Mouse (Mus musculus) adrenal gland, postnatal 10 days (tissue): ENCODE measurements around the gene Rlbp1. TPM values are rescaled to one million over a fixed set of nuclear protein-coding genes. Genes with fewer than 3 reads are reported as not detected.

Experiments
- DNase-seq: peaks from one replicate; pipeline ENCODE4 v3.0.0; 2021; ENCODE audit warnings: mixed read lengths
- total RNA-seq, 2 experiments: library from RNA; stranded (reverse); gene quantifications; 2 replicates each; pipeline ENCODE4 v1.2.3; 2021

The Rlbp1 gene
- total RNA-seq, 2 experiments from 2014 or later = not detected

DNA sequence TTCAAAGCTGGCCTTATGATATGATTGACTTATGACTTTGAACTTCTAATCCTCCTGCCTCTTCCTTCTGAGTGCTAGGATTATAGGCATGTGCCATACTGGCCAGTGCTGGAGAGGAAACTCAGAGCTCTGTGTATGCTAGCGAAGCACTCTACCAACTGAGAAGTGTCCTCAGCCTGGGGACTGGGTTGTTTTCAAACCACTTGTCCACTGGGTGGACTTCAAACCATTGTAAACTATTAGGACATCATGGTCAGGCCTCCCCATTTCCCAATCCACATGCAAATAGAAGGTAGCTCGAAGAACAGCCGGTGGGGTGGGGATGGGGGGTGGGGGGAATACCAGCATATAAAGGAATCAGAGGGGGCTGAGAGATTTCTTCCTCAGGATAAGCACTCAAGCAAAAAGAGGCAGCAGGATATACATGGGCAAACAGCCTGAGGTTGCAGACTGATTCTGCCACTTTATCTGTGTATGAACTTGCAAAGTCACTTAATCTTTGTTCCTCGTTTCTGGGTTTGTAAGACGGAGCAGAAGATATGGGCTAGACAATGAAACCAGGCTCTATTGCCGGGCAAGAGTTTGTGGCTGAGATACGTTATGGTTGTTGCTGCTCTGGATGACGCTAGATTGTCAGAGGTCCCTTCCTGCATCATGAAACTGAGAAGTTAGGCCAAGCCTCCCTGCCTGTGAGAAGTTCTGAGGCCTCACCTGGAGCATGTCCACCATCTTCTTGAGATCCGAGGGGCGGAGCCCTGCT, 10.2 kb downstream of the Rlbp1 start:
- DNase-seq = no peak

DNA sequence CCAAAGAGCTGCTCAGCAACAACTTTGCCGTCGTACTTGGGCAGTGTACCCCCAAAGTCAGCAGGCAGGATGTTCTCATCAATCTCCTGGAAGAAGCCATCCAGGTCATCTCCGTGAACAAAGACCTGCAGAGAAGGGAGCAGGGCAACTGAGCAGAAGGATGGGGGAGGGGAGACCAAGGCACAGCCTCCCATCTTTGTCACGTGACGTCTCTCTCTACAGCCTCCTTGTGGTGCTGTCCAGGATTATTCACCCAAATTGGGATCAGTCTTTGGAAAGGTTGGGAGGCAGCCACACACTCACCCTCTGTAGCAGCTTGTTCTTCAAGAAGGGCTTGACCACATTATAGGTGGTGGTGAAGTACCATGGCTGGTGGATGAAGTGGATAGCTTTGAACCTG, 11.3 kb downstream of the Rlbp1 start:
- DNase-seq = no peak

DNA sequence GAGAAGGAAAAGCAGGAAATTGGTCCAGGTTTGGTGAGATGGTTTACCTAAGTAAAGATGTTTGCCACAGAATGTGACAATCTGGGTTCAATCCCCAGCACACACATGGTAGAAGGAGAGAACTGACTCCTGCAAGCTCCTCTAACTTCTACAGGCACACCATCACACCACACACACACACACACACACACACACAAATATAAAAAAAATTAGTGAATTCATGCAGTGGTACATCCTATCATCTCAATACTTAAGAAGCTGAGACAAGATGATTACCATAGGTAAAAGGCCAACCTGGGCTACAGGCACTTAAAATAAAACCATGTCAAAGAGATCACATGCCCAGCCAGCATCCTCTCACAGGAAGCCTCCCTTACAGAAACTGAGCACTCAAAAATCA, 12.8 kb downstream of the Rlbp1 start:
- no peak for DNase-seq

DNA sequence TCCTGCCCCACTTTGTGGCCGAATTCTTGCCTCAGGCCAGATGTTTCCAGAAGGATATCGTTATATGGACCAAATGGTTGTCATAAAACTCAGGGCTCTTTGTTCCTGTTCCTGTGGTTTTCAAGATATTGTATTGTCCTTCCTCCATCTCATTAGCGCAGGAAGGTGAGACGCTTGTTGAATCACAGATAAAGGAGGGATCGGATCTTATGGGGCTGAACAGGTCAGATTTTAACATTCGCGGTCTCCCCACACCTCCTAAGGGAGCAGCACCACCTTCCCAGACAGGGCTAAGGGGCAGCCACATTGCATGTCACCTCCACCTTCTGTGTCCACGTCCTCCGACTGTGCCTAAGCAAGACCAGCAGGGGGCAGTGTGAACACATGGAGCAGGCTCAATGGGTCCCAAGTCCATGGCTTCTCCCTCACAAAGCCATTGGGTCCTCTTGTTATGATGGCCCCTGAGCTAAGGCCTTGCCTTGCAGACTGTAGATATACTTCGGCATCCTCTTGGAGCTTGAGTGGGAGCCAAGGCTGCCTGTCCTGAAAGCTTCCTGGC, 15.4 kb downstream of the Rlbp1 start:
- peak; percentile 88 for DNase-seq

DNA sequence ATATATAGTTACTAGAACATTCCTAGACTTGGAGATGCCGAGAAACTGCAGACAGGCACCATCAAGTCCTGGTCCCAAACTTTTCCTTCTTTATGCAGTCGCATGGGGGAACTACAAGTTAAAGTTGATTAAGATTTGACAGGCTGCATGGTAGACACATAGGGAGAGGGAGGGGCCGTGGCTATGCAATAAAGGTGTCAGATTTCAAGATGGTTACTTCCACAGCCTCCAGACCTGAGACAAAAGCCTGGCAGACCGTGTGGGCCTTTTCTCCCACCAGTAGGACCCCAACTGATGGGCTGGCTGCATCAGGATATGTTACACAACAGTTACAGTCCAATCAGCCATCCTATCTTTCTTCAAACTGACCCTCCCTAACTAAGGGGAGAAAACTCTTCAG, 17.4 kb downstream of the Rlbp1 start:
- DNase-seq = no peak

DNA sequence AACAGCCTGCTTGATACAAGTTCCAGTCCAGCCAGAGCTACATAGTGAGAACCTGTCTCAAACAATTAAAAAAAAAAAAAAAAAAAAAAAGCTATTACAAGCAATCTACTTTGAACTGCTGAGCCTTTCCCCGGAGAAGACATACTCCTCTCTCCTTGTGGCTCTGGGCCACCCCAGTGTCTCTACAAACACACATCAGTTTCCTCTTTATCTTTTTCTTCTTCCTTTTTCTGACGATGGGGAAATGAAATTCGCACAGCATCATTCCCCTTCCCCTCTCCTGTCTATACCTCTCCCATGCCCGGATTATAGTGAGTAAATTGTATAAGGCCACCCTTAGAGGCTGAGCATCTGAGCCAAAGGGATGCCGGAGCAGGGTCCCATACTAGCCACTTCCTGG, 18.2 kb downstream of the Rlbp1 start:
- no peak for DNase-seq

DNA sequence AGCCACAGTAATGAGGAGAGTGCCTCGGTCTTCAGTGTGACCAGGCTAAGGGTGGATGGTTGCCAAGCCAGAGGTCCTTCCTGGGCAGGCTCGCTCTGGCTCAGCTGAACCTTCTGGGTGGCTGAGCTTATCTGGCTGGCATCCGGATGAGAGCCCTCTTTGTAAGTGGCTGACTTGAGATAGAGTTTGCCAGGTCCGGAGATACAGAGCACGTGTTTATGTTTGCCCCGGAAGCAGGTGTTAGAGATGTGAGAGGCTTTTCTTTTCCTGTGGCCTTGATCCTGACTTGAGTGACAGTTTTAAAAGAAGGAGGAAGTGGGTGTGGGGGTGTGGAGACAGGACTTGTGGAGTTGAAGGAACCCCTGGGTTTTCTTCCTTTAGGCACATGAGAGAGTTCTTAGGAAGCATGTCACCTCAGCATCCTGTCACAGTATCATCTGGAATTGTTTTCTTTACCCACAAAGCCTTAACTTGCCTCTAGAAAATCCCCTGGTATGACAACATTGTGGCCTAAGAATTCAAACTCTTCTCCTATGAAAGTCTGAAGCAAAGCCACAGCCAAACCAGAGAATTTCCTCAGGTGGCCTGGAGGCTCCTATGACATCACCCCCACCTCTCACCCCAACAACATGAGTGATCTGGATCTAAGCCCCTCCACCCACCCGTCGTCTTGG, 23.3 kb downstream of the Rlbp1 start:
- peak; percentile 48 for DNase-seq

DNA sequence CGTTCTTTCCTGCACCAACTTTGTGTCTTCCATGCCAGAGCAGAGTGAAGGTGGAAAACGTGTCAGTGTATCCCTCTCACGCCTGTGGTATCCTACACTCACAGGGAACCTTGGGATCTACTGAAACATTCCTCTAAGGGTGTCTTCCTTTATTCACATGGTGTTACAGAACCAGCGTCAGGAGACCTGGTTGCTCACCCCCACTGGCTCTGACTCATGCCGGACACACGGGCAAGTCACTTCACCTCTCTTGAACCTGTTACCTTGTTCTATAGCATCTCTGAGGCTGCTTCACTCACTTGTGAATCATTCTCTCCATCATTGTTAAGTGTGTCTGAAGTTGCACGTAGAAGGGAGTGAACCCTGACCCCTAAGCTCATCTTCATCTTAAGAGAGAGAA, 24.0 kb downstream of the Rlbp1 start:
- DNase-seq = no peak

DNA sequence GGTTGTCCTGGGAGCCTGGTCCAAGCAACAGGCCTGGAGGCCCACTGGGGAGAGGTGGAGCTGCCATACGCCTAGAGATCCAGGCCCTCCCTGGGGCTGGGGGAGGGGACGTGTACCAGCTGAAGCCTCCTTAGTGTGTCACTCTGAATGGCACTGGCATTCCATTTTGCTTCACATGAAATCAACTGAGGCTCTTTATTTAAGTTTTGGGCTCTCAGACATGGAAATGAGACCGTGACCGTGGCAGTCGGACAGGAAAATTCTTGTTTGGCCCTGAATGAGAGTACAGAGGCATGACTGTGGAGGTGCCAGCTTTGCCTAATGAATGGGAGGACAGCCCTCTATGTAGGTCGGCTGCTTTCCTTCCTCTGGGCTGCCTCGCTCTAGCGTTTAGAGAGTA, 24.6 kb downstream of the Rlbp1 start:
- DNase-seq = no peak

DNA sequence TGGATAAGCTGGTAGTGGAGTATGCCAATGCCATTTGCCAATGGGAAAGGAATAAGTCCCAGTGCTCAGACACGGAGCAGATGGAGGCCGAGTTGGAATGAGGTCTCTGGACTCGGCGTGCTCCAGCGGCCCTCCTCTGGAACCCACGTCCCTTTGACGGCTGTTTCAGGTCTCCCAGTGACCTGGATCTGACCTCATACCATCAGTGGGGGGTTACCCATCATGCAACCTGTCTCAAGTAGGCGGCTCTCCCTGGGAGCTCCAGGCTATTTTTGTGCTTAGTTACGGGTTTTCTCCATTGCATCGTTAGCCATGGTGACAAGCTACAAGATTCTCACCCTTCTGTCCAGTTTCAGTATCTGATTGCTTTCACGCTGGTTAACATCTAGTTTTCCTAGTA, 26.8 kb downstream of the Rlbp1 start:
- no peak for DNase-seq

DNA sequence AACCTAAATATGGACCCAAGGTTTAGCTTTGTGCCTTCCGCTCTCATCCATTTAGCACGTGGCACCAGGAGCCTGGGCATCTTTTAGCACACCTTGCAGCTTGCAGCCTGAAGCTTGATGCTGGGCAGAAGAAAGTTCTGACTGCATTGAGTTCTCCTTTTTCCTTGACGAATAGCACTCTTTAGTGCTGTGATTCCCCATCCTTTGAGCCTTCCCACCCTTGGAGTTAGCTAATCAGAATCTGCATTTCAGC, 27.7 kb downstream of the Rlbp1 start:
- no peak for DNase-seq

DNA sequence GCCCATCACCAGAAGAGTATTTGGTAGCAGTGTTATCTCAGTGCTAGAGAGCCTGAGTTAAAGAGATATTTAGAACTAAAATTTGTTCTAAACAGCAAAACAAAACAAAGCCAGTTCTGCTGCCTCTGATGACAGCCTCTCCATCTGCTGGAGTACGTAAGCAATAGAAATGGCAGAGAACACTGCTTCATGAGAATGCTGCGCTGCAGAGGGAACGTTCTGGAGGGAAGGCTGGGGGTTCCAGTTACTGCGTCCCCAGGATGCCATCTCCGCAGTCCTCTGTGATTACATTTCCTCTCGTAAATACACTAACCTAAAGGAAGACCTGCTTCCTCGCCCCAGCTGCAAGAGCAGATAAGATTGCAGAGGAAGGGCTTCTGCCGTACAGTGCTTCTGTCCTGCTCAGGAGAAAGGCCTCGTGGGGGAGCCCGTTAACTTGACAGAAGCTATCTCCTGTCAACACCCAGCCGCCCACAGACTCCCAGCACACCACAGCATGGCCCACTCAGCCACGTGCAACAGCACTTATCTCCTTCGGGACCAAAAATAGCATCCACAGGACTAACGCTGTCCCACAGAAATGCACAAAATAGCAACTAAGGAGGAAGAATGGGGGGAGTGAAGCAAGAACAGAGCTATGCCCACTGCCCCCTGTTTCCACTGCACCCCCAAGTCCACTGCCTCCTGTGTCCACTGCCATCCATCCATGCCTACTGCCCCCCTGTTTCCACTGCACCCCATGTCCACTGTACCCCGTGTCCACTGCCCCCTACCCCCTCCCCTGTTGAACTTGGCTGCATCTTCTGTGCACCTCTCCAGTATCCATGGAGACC, 28.3 kb downstream of the Rlbp1 start:
- DNase-seq = no peak

DNA sequence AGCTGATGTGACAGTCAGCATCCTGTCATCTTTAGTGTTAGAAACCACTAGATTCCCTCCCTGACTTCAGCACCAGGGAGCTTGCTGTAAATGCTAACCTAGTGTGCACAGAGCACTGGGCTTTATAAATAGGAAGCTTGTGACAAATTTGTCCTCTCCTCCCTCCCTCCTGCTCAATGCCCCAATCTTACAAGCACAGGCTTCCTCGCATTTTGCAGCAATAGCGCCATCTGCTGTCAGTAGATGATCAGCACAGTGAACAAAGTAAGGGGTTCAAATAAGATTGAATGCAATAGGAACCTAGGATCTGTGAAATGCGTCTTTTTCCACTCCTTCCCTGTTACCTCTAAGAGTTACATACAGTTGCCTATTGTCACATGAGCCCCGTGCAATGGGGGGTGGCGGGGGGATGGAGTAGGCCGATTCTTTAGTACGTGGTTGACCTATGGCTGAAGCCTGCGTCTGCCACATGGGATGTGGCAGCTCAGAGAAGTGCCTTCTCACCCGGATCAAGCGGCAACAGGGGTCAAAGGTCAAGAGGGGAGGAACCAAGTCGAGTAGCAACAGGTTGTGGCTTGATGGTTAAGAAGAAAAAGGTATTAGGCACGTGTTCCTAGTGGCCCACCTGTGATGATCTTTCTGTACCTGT, 37.0 kb downstream of the Rlbp1 start:
- peak; percentile 77 for DNase-seq

DNA sequence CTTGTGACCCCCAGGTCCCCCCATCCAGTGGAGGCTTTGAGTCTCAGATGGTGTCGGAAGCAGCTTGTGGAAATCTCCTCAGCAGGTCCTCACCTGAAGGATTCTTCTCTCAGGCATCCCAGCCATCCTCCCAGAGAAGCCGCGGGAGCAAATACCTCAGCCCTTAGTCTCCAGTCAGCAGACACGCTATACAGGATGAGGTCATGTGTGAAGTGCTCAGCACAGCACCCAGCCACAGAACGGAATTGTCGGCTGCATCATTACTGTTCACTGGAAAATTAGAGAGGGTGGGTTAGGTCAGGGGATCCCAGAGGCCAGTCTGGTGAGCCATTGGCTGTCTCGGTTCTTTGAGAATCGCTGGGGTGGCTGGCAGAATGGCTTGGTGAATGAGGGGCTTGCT, 38.0 kb downstream of the Rlbp1 start:
- no peak for DNase-seq

DNA sequence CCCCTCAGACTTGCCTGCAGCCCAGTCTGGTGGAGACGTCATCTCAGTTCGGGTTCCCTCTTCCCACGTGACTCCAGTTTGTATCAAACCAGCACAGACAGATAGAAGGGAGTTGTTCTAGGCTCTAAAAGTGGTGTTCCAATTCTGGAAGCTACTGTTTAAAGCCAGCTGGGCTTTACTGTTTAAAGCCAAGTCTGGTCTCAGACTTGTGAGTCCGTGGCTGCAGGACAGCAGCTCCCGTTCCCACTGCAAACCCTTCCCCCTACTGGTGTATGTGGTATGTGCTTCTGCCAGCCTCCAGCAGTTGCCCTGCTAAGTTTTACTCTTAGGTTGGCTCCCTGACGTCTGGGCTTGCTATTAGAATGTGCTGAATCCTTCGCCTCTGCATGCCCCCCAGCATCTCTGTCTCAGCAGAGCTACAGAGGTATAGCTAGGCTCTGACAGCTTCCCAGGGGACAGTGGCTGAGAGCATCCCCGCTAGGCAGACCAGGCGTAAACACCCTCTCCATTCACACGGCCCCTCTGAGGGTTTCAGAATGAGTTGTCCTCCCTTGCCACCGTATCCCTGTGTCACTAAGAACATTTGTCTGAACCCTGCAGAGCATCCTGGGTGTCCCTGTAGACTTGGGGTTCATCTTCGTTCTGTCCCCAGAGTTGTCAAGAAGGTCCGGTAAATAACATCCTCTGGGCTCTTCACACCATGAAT, 39.6 kb downstream of the Rlbp1 start:
- no peak for DNase-seq

DNA sequence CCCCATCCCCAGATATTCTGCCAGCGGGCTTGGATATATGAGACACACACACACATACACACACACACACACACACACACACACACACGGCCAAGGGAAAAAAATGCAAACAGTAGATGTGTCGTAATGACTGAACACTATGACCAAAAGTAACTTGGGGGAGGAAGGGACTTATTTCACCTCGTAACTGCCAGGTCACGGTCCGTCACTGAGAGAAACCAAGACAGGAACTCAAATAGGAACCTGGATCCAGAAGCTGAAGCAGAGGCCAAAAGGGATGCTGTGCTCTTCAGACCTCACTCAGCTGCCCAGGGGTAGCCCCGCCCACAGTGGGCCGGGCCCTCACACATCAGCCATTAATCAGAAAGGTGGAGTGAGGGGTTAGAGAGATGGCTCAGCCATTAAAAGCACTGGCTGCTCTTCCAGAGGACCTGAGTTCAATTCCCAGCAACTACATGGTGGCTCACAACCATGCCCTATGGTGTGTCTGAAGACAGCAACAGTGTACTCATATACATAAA, 40.2 kb downstream of the Rlbp1 start:
- no peak for DNase-seq

DNA sequence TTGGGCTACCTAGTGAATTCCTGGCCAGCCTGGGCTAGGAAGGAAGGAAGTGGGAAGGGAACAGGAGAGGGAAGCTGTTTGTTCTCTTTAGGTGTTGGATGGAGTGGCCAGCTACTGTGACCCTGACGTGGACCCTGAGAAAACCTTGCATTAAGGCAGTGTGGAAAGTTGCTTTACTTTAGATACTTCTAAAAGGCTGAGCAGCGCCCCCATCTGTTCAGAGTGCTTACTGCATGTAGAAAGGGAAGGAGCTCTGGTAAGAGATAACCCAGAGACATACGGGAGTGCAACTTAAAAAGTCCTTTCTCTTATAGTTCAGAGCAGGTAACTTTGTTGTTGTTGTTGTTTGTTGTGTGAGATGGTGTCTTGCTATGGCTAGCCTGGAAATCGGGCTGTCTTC, 40.9 kb downstream of the Rlbp1 start:
- peak; percentile 83 for DNase-seq

DNA sequence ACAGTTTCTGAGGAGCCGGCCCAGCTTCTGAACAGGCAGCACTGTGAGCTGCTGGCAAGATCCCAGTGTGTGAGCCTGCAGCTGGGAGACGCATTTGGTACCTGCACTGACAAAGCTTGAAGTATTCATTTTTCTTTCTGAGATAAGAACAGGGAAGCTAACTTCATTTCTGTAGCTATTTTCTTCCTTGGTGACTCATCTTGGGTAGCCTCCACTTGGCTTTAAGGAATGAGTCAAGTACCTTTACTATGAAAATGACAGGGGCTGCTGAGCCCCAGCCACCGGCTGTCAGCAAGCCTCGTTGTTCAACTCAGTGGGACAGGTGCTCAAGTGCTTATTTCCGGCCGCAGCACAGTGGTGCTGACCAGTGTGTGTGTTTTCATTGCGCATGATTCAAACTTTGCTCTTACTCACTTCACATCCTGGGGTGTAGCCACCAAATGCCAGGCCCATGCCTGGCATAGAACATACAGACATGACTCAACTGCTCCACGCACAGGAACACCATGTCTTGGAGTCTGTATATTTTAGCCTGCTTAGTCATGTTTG, 50.4 kb downstream of the Rlbp1 start:
- no peak for DNase-seq

DNA sequence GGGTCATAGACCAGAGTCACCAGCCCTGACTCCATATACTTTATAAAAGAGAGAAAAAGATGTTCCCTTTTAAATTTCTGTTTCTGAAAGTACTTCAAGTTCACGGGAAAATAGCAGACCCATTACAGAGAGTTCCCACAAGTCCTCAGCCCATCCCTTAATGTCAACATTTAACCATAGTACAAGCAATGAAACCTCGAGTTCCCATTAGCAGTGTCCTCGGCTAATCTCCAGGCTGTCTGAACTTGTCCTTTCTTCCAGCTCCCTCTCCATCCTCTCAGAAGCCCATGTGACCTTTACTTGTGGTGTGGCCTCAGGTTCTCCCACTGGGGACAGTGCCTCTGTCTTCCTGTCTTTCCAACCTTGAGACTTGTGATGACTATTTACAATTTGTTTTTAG, 53.4 kb downstream of the Rlbp1 start:
- DNase-seq = no peak

DNA sequence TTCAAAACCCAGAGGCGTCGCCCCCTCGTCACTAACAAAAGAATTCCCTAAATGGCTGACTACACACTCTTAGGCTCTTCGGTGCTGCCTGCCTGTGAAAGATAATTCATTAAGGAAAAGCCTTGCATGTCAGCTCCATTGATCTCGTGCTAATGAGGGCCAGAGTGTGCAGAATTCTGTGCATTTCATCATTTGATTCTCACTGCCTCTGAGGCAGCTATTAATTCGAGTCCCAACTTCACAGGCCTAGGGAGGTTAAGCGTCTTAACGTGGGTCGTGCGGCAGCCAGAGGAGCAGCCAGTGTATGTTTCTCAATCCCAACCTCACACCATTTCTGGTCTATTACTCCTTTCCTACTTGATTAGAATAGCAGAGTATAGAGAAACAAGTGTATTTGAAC, 55.7 kb downstream of the Rlbp1 start:
- DNase-seq = no peak

DNA sequence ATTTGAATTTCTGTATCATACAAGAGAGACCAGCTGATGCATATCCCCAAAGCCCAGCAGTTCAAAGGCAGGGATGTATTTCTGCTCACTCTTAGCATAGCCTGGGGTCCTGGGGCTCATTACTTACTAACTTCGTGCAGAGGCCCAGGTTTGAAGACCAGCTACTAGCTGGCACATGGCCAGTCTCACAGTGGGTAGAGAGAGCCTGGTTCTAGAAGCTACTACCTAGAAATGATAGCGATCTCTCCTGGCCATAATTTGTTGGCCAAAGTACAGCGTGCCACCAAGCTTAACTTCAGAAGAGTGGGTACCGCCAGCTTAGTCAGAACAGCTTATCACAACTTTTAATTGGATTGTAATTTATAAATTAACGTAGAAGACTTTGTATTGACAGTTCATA, 58.1 kb downstream of the Rlbp1 start:
- DNase-seq = no peak
